Mouse (Mus musculus): ENCODE measurements at regions not wholly inside any gene's neighbourhood (a gene's known extent, or its start where the extent isn't known, plus 50 kb on each side); places are given as distances from the start of the nearest gene placed in this dataset.

- TF ChIP-seq CTCF (IDR thresholded peaks at IDR 0.05; ENCODE audit: low read depth) = no peak
- no peak for TF ChIP-seq EP300 (IDR thresholded peaks at IDR 0.05; ENCODE audit: low read depth)
These were observed 2244.1 kb downstream of the 4930444P10Rik start for GRCm38 (mm10) chr1:13849071-13849470.
